Mouse (Mus musculus) layer of hippocampus, postnatal 36 days (tissue): ENCODE data around the gene Gh. TPM values are rescaled to one million over a fixed set of nuclear protein-coding genes. Genes with fewer than 3 reads are reported as not detected.
"Not testable (repeated sequence)": the region's sequence is repeated elsewhere in the genome, so short reads cannot be mapped to it uniquely, and the experiment has no call there.

ENCODE experiments used
- DNase-seq, 2 experiments: peaks; one replicate each; pipeline ENCODE4 v3.0.0; 2022
- total RNA-seq, 2 experiments: library from RNA; stranded (reverse); gene quantifications; 2 replicates each; pipeline ENCODE4 v1.2.3; 2021

Gh gene
- total RNA-seq, result not detected

GRCm38 (mm10) chr11:106301765-106302164, at the start of gene Gh:
TSS of gene Gh (minus strand) at chr11:106301865.
- DNase-seq, result no peak

- DNase-seq, result no peak
Observed at GRCm38 (mm10) chr11:106351253-106351652, 49.6 kb upstream of the Gh start.

GRCm38 (mm10) chr11:106350853-106351252, 49.2 kb upstream of the Gh start:
- no peak for DNase-seq

GRCm38 (mm10) chr11:106349772-106350171, 48.1 kb upstream of the Gh start:
- no peak for DNase-seq

GRCm38 (mm10) chr11:106344910-106345309, 43.2 kb upstream of the Gh start:
- DNase-seq, result no peak

- DNase-seq, result no peak
Observed at GRCm38 (mm10) chr11:106340990-106341520, 39.4 kb upstream of the Gh start.

GRCm38 (mm10) chr11:106339323-106339722, 37.7 kb upstream of the Gh start:
- not testable (repeated sequence) for DNase-seq

GRCm38 (mm10) chr11:106338870-106339269, 37.2 kb upstream of the Gh start:
- DNase-seq, result no peak

- no peak for DNase-seq
Observed at GRCm38 (mm10) chr11:106338029-106338428, 36.4 kb upstream of the Gh start.

GRCm38 (mm10) chr11:106334066-106334465, 32.4 kb upstream of the Gh start:
- no peak for DNase-seq

- DNase-seq, result no peak
Observed at GRCm38 (mm10) chr11:106332458-106332857, 30.8 kb upstream of the Gh start.

GRCm38 (mm10) chr11:106329682-106330081, 28.0 kb upstream of the Gh start:
- peak in 1 of 2 experiments; percentile 17 for DNase-seq

- no peak for DNase-seq
Observed at GRCm38 (mm10) chr11:106329128-106329527, 27.5 kb upstream of the Gh start.

- DNase-seq, result no peak
Observed at GRCm38 (mm10) chr11:106328521-106328920, 26.9 kb upstream of the Gh start.

GRCm38 (mm10) chr11:106326475-106326874, 24.8 kb upstream of the Gh start:
- DNase-seq, result no peak

GRCm38 (mm10) chr11:106325566-106326206, 24.0 kb upstream of the Gh start:
- peak; percentile 43 to 51 for DNase-seq

GRCm38 (mm10) chr11:106324858-106325257, 23.2 kb upstream of the Gh start:
- no peak for DNase-seq

- DNase-seq, result no peak
Observed at GRCm38 (mm10) chr11:106318406-106319366, 17.0 kb upstream of the Gh start.

- DNase-seq, result no peak
Observed at GRCm38 (mm10) chr11:106317801-106318200, 16.1 kb upstream of the Gh start.

- DNase-seq, result no peak
Observed at GRCm38 (mm10) chr11:106316416-106316815, 14.8 kb upstream of the Gh start.

GRCm38 (mm10) chr11:106314333-106314812, 12.7 kb upstream of the Gh start, which contains the start of gene Cd79b:
TSS of gene Cd79b (minus strand) at chr11:106314762.
- no peak for DNase-seq

GRCm38 (mm10) chr11:106313533-106313932, 11.9 kb upstream of the Gh start:
- DNase-seq, result no peak

GRCm38 (mm10) chr11:106310123-106310522, 8.5 kb upstream of the Gh start:
- no peak for DNase-seq
